Mouse (Mus musculus): ENCODE data around the gene Clcn5. TPM values are rescaled to one million over a fixed set of nuclear protein-coding genes. Genes with fewer than 3 reads are reported as not detected.

The Clcn5 gene
- total and polyA plus RNA-seq, 3 experiments: 7.5 to 10.3 (median 10.2) TPM

- dilution Hi-C loops (cut with MboI; ENCODE audit: extremely low pct_ligation_motif_present, extremely low pct_unique_long_range_greater_than_20kb, low sequenced_read_pairs): no loop called here
- H3K27me3 ChIP-seq (replicated peaks): no peaks in the 10 kb centered on the region
- in situ Hi-C loops (cut with MboI; ENCODE audit: low pct_ligation_motif_present, low pct_unique_long_range_greater_than_20kb, low sequenced_read_pairs): no loop called here
- no peak overlapping the region for H3K4me3 ChIP-seq (replicated peaks in 1 of 3; ENCODE audit: low read depth in 2 of 3, low read length in 2 of 3, poor library complexity in 1 of 3)
- H3K79me2 ChIP-seq (replicated peaks; ENCODE audit: control insufficient read depth, extremely low read depth, insufficient read depth, poor library complexity, severe bottlenecking): no peaks in the 10 kb centered on the region
- no peak overlapping the region for H3K9ac ChIP-seq (ENCODE audit: insufficient read depth, low read depth)
- no peak overlapping the region for H3K27ac ChIP-seq (ENCODE audit: insufficient read depth, low read depth)
- TF ChIP-seq ETS1 (conservative IDR thresholded peaks at IDR 0.05; ENCODE audit: low read depth, low read length) (no peak), SMC3 (IDR thresholded peaks at IDR 0.05; ENCODE audit: low read depth, low read length) (peak; percentile 50), ZNF384 (IDR thresholded peaks at IDR 0.05; ENCODE audit: low read depth, low read length) (peak; percentile 40; the same call in 1 of the 2 replicates), RAD21 (IDR thresholded peaks at IDR 0.05; ENCODE audit: low read depth, low read length) (peak; percentile 60), NRF1 (IDR thresholded peaks at IDR 0.05; ENCODE audit: low read depth, low read length) (no peak), MEF2A (IDR thresholded peaks at IDR 0.05; ENCODE audit: borderline replicate concordance, low read depth, low read length) (no peak), CTCF (conservative IDR thresholded peaks at IDR 0.05 in 1 of 2, IDR thresholded peaks at IDR 0.05 in 1 of 2; ENCODE audit: low read depth in 2 of 2, low read length in 2 of 2) (peak in 1 of 2 experiments; percentile 68; a peak in 3 of 4 replicates)
- H3K36me3 ChIP-seq (replicated peaks in 1 of 2; ENCODE audit: control insufficient read depth in 1 of 2, insufficient read depth in 1 of 2, low read length in 1 of 2): no peaks in the 10 kb centered on the region
- H3K4me2 ChIP-seq (ENCODE audit: insufficient read depth, low read depth, poor library complexity, severe bottlenecking): peak overlapping the region; percentile 21; the same call in 1 of the 2 replicates
- no peaks in the 10 kb centered on the region for H3K4me1 ChIP-seq (ENCODE audit: control insufficient read depth in 1 of 2, insufficient read depth in 2 of 2)
- H3K9me3 ChIP-seq (replicated peaks; ENCODE audit: low read length): no peaks in the 10 kb centered on the region
- DNase-seq (ENCODE audit: extremely low read depth): peak; percentile 54
Measured at GRCm38 (mm10) chrX:7322288-7322687, 3.1 kb upstream of the Clcn5 start.

- H3K4me2 ChIP-seq (ENCODE audit: insufficient read depth, low read depth, poor library complexity, severe bottlenecking): no peak overlapping the region
- H3K79me2 ChIP-seq (replicated peaks; ENCODE audit: control insufficient read depth, extremely low read depth, insufficient read depth, poor library complexity, severe bottlenecking): no peaks in the 10 kb centered on the region
- H3K9ac ChIP-seq (ENCODE audit: insufficient read depth, low read depth): no peak overlapping the region
- no peaks in the 10 kb centered on the region for H3K9me3 ChIP-seq (replicated peaks; ENCODE audit: low read length)
- no peaks in the 10 kb centered on the region for H3K27me3 ChIP-seq (replicated peaks)
- dilution Hi-C loops (cut with MboI; ENCODE audit: extremely low pct_ligation_motif_present, extremely low pct_unique_long_range_greater_than_20kb, low sequenced_read_pairs) (no loop called here), in situ Hi-C loops (cut with MboI; ENCODE audit: low pct_ligation_motif_present, low pct_unique_long_range_greater_than_20kb, low sequenced_read_pairs) (no loop called here)
- no peak for DNase-seq (ENCODE audit: extremely low read depth)
- H3K27ac ChIP-seq (ENCODE audit: insufficient read depth, low read depth): no peak overlapping the region
- H3K4me1 ChIP-seq (ENCODE audit: control insufficient read depth in 1 of 2, insufficient read depth in 2 of 2): no peaks in the 10 kb centered on the region
- H3K36me3 ChIP-seq (replicated peaks in 1 of 2; ENCODE audit: control insufficient read depth in 1 of 2, insufficient read depth in 1 of 2, low read length in 1 of 2): no peaks in the 10 kb centered on the region
- no peak overlapping the region for H3K4me3 ChIP-seq (replicated peaks in 1 of 3; ENCODE audit: low read depth in 2 of 3, low read length in 2 of 3, poor library complexity in 1 of 3)
- TF ChIP-seq RCOR1 (conservative IDR thresholded peaks at IDR 0.05; ENCODE audit: low read depth, low read length) (no peak), TCF12 (IDR thresholded peaks at IDR 0.05; ENCODE audit: low read depth, low read length) (no peak), UBTF (IDR thresholded peaks at IDR 0.05; ENCODE audit: low read depth, low read length) (no peak), GABPA (IDR thresholded peaks at IDR 0.05; ENCODE audit: insufficient replicate concordance, low read depth, low read length) (no peak), MYC (IDR thresholded peaks at IDR 0.05; ENCODE audit: low read depth, low read length) (no peak), RAD21 (IDR thresholded peaks at IDR 0.05; ENCODE audit: low read depth, low read length) (no peak), SIN3A (IDR thresholded peaks at IDR 0.05; ENCODE audit: low read length) (no peak), NRF1 (IDR thresholded peaks at IDR 0.05; ENCODE audit: low read depth, low read length) (no peak), CHD1 (IDR thresholded peaks at IDR 0.05; ENCODE audit: low read depth, low read length) (no peak)
Measured at GRCm38 (mm10) chrX:7320571-7320970, 1.4 kb upstream of the Clcn5 start.

Measured in CH12.LX (cell line).